Mouse (Mus musculus) hindbrain, embryonic 12.5 days (tissue): ENCODE data around the gene Fam219b. TPM values are rescaled to one million over a fixed set of nuclear protein-coding genes. Genes with fewer than 3 reads are reported as not detected.

Experiments
- ATAC-seq: fragments of 200-750 bp; cut with Nextera tagmentation; 2 replicates; pipeline ENCODE4 v1.8.0; 2017; ENCODE audit warnings: moderate TSS enrichment; ENCODE audit not compliant: low FRiP score
- H3K27ac ChIP-seq: fragments of 300-500 bp; sonication (generic); 2 replicates; pipeline ENCODE4 v1.5.1; 2016; ENCODE audit warnings: mild to moderate bottlenecking
- H3K27me3 ChIP-seq: fragments of 300-500 bp; sonication (generic); 2 replicates; pipeline ENCODE4 v1.6.1; 2016; ENCODE audit warnings: mild to moderate bottlenecking
- H3K36me3 ChIP-seq: fragments of 300-500 bp; sonication (generic); 2 replicates; pipeline ENCODE4 v1.6.1; 2016; ENCODE audit warnings: mild to moderate bottlenecking
- H3K4me1 ChIP-seq: fragments of 300-500 bp; sonication (generic); 2 replicates; pipeline ENCODE4 v1.6.1; 2016
- H3K4me2 ChIP-seq: fragments of 300-500 bp; sonication (generic); replicated peaks from 2 replicates; pipeline ENCODE4 v1.6.1; 2016; ENCODE audit warnings: mild to moderate bottlenecking
- H3K4me3 ChIP-seq: fragments of 300-500 bp; sonication (generic); 2 replicates; pipeline ENCODE4 v1.5.1; 2016; ENCODE audit warnings: mild to moderate bottlenecking
- H3K9ac ChIP-seq: fragments of 300-500 bp; sonication (generic); 2 replicates; pipeline ENCODE4 v1.6.1; 2016; ENCODE audit warnings: mild to moderate bottlenecking, moderate library complexity
- H3K9me3 ChIP-seq: fragments of 300-500 bp; sonication (generic); replicated peaks from 2 replicates; pipeline ENCODE4 v1.6.1; 2016; ENCODE audit warnings: mild to moderate bottlenecking
- WGBS: fragments of 180-500 bp; shearing (Covaris S2); methylation state at CpG from one replicate; pipeline ENCODE4 v1.1.7; 2016; 5-methylcytosine and 5-hydroxymethylcytosine counted together
- polyA plus RNA-seq: library from polyadenylated mRNA; unstranded; fragments of >200 nt; fragmentation: Nextera tagmentation; extraction: Ambion mirVana; gene quantifications from 2 replicates; pipeline ENCODE4 v1.2.1, GENCODE M21; 2016

The Fam219b gene
- polyA plus RNA-seq, 1 experiment from 2014 or later: 20.0 TPM

GRCm38 (mm10) chr9:57505700-57506099 is 31.6 kb upstream of the Fam219b start:
- no peaks in the 10 kb centered on the region for H3K9me3 ChIP-seq
- no peaks in the 10 kb centered on the region for H3K36me3 ChIP-seq
- H3K27me3 ChIP-seq: peaks cover 63% of the 10 kb centered on the region
- peak overlapping the region; percentile 1; the same call in 1 of the 2 replicates for H3K4me2 ChIP-seq
- 11% methylated on average over 8 of the region's 8 CpGs for WGBS
- H3K4me3 ChIP-seq: no peak overlapping the region
- H3K27ac ChIP-seq: peak overlapping the region; percentile 41
- H3K9ac ChIP-seq: no peak overlapping the region
- peaks cover 56% of the 10 kb centered on the region for H3K4me1 ChIP-seq
- ATAC-seq: peak; percentile 79

GRCm38 (mm10) chr9:57510577-57510976 is 26.8 kb upstream of the Fam219b start:
- ATAC-seq: no peak
- Histone ChIP-seq H3K4me3 (no peak overlapping the region), H3K27ac (no peak overlapping the region), H3K9me3 (no peaks in the 10 kb centered on the region), H3K9ac (no peak overlapping the region), H3K27me3 (peaks cover 14% of the 10 kb centered on the region), H3K36me3 (no peaks in the 10 kb centered on the region), H3K4me2 (no peak overlapping the region), H3K4me1 (peaks cover 11% of the 10 kb centered on the region)
- WGBS: 38% methylated on average over 2 of the region's 2 CpGs

GRCm38 (mm10) chr9:57517113-57517512 is 20.2 kb upstream of the Fam219b start:
- no peaks in the 10 kb centered on the region for H3K27me3 ChIP-seq
- no peaks in the 10 kb centered on the region for H3K9me3 ChIP-seq
- H3K27ac ChIP-seq: no peak overlapping the region
- no peak for ATAC-seq
- no peaks in the 10 kb centered on the region for H3K36me3 ChIP-seq
- peaks cover 3% of the 10 kb centered on the region for H3K4me1 ChIP-seq
- H3K9ac ChIP-seq: no peak overlapping the region
- no peak overlapping the region for H3K4me3 ChIP-seq
- WGBS: 18% methylated on average over 3 of the region's 3 CpGs
- H3K4me2 ChIP-seq: no peak overlapping the region

GRCm38 (mm10) chr9:57520375-57521055 is 16.8 kb upstream of the Fam219b start:
- H3K9me3 ChIP-seq: no peaks in the 10 kb centered on the region
- H3K9ac ChIP-seq: peak overlapping the region; percentile 91
- H3K27ac ChIP-seq: peak overlapping the region; percentile 92
- H3K4me3 ChIP-seq: peak overlapping the region; percentile 86
- ATAC-seq: no peak; the same call in 1 of the 2 replicates
- 23% methylated on average over 16 of the region's 16 CpGs for WGBS
- peak overlapping the region; percentile 59 for H3K4me2 ChIP-seq
- no peaks in the 10 kb centered on the region for H3K36me3 ChIP-seq
- no peaks in the 10 kb centered on the region for H3K27me3 ChIP-seq
- peaks cover 19% of the 10 kb centered on the region for H3K4me1 ChIP-seq

DNA sequence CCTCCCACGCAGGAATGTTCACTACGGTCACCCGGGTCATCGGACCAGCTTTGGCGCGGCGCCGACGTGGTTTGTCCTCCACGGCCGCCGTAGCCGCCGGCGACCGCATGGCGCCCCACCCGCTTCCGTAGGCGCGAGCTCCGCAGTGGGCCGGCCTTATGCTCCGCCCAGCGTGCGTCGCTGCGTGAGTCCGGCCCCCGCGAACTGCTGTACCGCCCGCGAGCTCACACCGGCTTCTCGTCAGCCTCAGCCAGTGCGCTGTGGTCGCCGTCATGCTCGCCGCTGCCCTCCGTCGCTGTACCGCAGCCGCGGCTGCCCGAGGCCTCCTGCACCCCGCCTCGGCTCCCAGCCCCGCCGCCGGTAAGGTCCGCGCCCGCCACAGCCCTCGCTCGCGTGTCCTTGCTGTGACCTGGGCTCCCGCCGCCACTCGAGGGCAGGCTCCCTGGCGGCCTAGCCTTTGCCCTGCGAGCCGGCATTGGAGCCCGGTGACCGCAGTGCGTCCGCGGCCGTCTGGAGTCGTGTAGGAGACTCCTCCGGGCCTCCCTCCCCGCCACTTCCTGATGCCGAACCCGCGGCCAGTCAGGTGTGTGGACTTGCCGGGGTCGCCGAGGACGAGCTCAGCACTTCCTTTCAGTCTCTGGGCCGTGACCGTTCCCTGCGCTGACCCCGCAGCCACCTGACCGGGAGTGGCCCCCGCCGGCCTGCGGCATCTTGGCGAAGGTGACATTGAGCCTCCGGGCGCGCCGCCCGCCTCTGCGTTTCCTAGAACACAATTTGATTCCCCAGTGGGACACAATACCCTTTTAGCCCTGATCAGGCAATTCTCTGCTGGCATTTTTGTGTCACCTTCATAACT is 16.0 kb upstream of the Fam219b start, which contains the start of gene Cox5a:
Cox5a (plus strand) TSS at position 219 of the 856 bp plus-strand sequence.
- WGBS: under 1% methylated on average over 95 of the region's 95 CpGs
- Histone ChIP-seq H3K9ac (peak within 1 kb of the TSS; percentile 91), H3K9me3 (no peaks in the 10 kb centered on the region), H3K36me3 (no peaks in the 10 kb centered on the region), H3K4me3 (peak within 1 kb of the TSS; percentile 86), H3K27me3 (no peaks in the 10 kb centered on the region), H3K4me2 (peak within 1 kb of the TSS; percentile 59), H3K4me1 (peaks cover 19% of the 10 kb centered on the region), H3K27ac (peak within 1 kb of the TSS; percentile 92)
- peak; percentile 94 for ATAC-seq

GRCm38 (mm10) chr9:57522114-57522860 is 15.0 kb upstream of the Fam219b start:
- Histone ChIP-seq H3K27me3 (no peaks in the 10 kb centered on the region), H3K27ac (peak overlapping the region; percentile 92; the same call in 1 of the 2 replicates), H3K4me2 (peak overlapping the region; percentile 59), H3K36me3 (no peaks in the 10 kb centered on the region), H3K4me3 (peak overlapping the region; percentile 86), H3K4me1 (peaks cover 19% of the 10 kb centered on the region), H3K9ac (peak overlapping the region; percentile 91), H3K9me3 (no peaks in the 10 kb centered on the region)
- ATAC-seq: no peak
- WGBS: 48% methylated on average over 7 of the region's 7 CpGs

GRCm38 (mm10) chr9:57522861-57523246 is 14.5 kb upstream of the Fam219b start:
- H3K4me1 ChIP-seq: peaks cover 19% of the 10 kb centered on the region
- no peak overlapping the region for H3K27ac ChIP-seq
- no peaks in the 10 kb centered on the region for H3K9me3 ChIP-seq
- WGBS: 87% methylated on average over 4 of the region's 4 CpGs
- ATAC-seq: no peak
- H3K4me3 ChIP-seq: peak overlapping the region; percentile 86
- H3K4me2 ChIP-seq: peak overlapping the region; percentile 59
- H3K36me3 ChIP-seq: no peaks in the 10 kb centered on the region
- H3K9ac ChIP-seq: peak overlapping the region; percentile 91; the same call in 1 of the 2 replicates
- no peaks in the 10 kb centered on the region for H3K27me3 ChIP-seq

DNA sequence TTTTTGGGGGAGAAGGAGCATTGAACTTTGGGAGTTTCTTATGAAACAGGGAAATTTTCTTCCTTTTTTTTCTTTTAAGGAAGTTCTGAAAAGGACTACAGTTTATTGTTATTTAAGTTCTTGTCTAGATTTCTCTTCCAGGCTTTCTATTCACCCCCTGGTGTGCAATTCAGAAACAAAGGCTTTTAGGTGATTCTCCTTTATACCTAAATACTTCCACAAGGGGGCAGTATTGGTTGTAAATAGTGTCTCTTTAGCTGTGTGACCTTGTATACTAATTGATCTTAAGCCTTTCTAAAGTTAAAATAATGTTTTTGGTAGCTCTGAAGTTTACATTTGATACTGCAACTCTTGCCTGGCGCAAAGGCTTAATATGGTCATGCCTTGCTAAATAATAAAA is 13.6 kb upstream of the Fam219b start:
- Histone ChIP-seq H3K4me2 (no peak overlapping the region), H3K36me3 (no peaks in the 10 kb centered on the region), H3K27ac (no peak overlapping the region), H3K27me3 (no peaks in the 10 kb centered on the region), H3K4me1 (peaks cover 24% of the 10 kb centered on the region), H3K4me3 (no peak overlapping the region), H3K9me3 (no peaks in the 10 kb centered on the region), H3K9ac (no peak overlapping the region)
- no peak for ATAC-seq
- 97% methylated on average over 1 of the region's 1 CpGs for WGBS

GRCm38 (mm10) chr9:57524439-57524838 is 12.9 kb upstream of the Fam219b start:
- H3K36me3 ChIP-seq: 0 out of 2 replicates have a peak, but pooled peaks cover 3% of the 10 kb centered on the region
- H3K4me2 ChIP-seq: no peak overlapping the region; the same call in 1 of the 2 replicates
- no peak overlapping the region for H3K27ac ChIP-seq
- no peak overlapping the region for H3K9ac ChIP-seq
- H3K9me3 ChIP-seq: no peaks in the 10 kb centered on the region
- H3K27me3 ChIP-seq: no peaks in the 10 kb centered on the region
- H3K4me3 ChIP-seq: no peak overlapping the region
- no peak for ATAC-seq
- peaks cover 25% of the 10 kb centered on the region for H3K4me1 ChIP-seq

- no peaks in the 10 kb centered on the region for H3K27me3 ChIP-seq
- H3K4me2 ChIP-seq: no peak overlapping the region
- no peak overlapping the region for H3K9ac ChIP-seq
- ATAC-seq: no peak
- 85% methylated on average over 2 of the region's 2 CpGs for WGBS
- peaks cover 6% of the 10 kb centered on the region; the same call in 1 of the 2 replicates for H3K36me3 ChIP-seq
- no peaks in the 10 kb centered on the region for H3K9me3 ChIP-seq
- H3K27ac ChIP-seq: no peak overlapping the region
- peaks cover 25% of the 10 kb centered on the region for H3K4me1 ChIP-seq
- H3K4me3 ChIP-seq: no peak overlapping the region
Measured at GRCm38 (mm10) chr9:57525516-57525915, 11.8 kb upstream of the Fam219b start.

- Histone ChIP-seq H3K27ac (no peak overlapping the region), H3K36me3 (peaks cover 12% of the 10 kb centered on the region), H3K4me3 (no peak overlapping the region), H3K4me1 (peaks cover 25% of the 10 kb centered on the region), H3K4me2 (no peak overlapping the region), H3K9me3 (no peaks in the 10 kb centered on the region), H3K27me3 (no peaks in the 10 kb centered on the region), H3K9ac (no peak overlapping the region)
- no peak for ATAC-seq
Measured at GRCm38 (mm10) chr9:57526435-57526834, 10.9 kb upstream of the Fam219b start.

DNA sequence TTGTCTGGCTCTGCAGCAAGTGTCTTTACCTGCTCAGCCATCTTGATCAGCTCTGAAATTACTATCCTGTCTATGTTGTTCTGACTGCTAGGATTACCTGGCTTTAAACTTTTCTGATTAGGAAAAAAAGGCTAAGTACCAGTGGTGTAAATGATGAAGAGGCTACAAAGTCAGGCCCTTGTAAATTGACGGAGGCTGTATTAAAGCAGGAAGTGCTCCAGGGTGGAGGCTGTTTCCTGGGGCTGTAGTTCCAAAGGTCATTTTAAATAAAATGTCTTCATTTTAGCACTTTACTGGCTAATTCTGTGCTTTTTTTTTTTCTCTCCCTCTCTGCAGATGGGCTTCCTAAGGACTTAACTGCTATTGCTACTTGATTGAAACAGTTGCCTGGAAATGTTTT is 5.4 kb upstream of the Fam219b start:
- no peak for ATAC-seq
- Histone ChIP-seq H3K9me3 (no peaks in the 10 kb centered on the region), H3K4me1 (peaks cover 10% of the 10 kb centered on the region), H3K27me3 (no peaks in the 10 kb centered on the region), H3K4me2 (no peak overlapping the region), H3K27ac (no peak overlapping the region), H3K4me3 (no peak overlapping the region), H3K36me3 (peaks cover 44% of the 10 kb centered on the region), H3K9ac (no peak overlapping the region)
- 91% methylated on average over 1 of the region's 1 CpGs for WGBS
